Mouse (Mus musculus) CH12.LX (cell line): Measurements from ENCODE around the gene Abhd12.

Experiments used
- CTCF ChIP-seq, 2 experiments: IDR thresholded peaks in 1 of 2; conservative IDR thresholded peaks in 1 of 2; 2 replicates each; pipeline ENCODE4 v1.5.1; 2011 to 2012; ENCODE audit warnings: low read depth in 2 of 2, low read length in 2 of 2, improper control_type of control experiment in 1 of 2, inconsistent platforms in 1 of 2, mild to moderate bottlenecking in 1 of 2, moderate library complexity in 1 of 2
- E2F4 ChIP-seq: IDR thresholded peaks from 2 replicates; pipeline ENCODE4 v1.6.1; 2011; ENCODE audit warnings: low read depth, low read length, improper control_type of control experiment; ENCODE audit not compliant: insufficient replicate concordance
- POLR2A ChIP-seq: IDR thresholded peaks from 2 replicates; pipeline ENCODE4 v1.6.1; 2011; ENCODE audit warnings: low read depth, mild to moderate bottlenecking, improper control_type of control experiment, low read length
- SMC3 ChIP-seq: IDR thresholded peaks from 2 replicates; pipeline ENCODE4 v1.6.1; 2011; ENCODE audit warnings: low read depth, low read length, improper control_type of control experiment
- UBTF ChIP-seq: IDR thresholded peaks from 2 replicates; pipeline ENCODE4 v1.6.1; 2012; ENCODE audit warnings: low read depth, mild to moderate bottlenecking, inconsistent platforms, low read length, improper control_type of control experiment, moderate library complexity
- ZC3H11A ChIP-seq: IDR thresholded peaks from 2 replicates; pipeline ENCODE4 v1.6.1; 2012; ENCODE audit warnings: low read depth, mild to moderate bottlenecking, inconsistent platforms, low read length, improper control_type of control experiment
- ZKSCAN1 ChIP-seq: IDR thresholded peaks from 2 replicates; pipeline ENCODE4 v1.6.1; 2012; ENCODE audit warnings: low read depth, inconsistent platforms, low read length, improper control_type of control experiment, borderline replicate concordance

DNA sequence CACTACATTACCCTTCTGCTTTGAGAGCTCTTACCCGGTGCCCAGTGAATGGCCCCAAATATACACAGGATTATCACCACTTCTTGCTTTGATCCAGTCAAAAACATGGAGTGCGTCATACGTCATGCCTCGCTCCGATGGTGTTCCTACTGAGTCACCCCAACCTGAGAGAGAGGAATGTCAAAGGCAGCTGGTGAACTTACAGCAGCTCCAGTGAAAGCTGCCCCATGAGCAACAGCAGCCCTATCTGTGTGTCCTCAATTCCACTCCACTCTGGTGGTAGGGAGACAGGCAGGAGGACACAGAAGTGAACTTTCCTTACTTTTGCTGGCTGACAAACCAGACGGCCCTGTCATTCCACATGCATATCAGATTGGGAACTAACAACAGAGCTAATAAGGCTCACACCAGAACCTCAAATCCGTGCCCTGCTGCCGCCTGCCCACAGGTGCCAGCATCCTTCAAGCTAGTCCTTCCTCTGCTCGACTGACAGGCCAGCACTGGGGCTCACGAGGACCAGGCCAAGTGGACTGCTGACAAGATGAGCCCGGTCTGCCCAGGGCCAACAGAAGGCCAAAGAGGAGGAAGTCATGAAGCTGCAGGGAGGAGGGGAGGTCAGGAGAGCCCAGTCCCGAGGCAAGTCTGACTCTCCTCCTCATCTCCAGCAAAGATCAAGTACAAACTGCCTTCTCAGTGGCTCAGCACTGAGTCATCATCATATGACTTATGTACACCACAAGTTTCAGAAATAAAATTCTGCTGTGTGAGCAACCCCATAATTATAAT, 64.7 kb downstream of the Abhd12 start:
- TF ChIP-seq POLR2A = no peak
- TF ChIP-seq UBTF = no peak
- TF ChIP-seq ZC3H11A = no peak
- TF ChIP-seq ZKSCAN1 = no peak
- no peak for TF ChIP-seq SMC3
- TF ChIP-seq CTCF (conservative IDR thresholded peaks at IDR 0.05 in 1 of 2, IDR thresholded peaks at IDR 0.05 in 1 of 2; ENCODE audit: low read depth in 2 of 2, low read length in 2 of 2) = no peak
- TF ChIP-seq E2F4 = no peak
